Mouse (Mus musculus) skeletal muscle tissue, adult 2 months (tissue): ENCODE data around the gene Ssr2.
"Not testable (repeated sequence)": the region's sequence is repeated elsewhere in the genome, so short reads cannot be mapped to it uniquely, and the experiment has no call there.

Source experiments
- DNase-seq: peaks from one replicate; pipeline ENCODE4 v3.0.0-alpha.2; 2012; ENCODE audit warnings: low read depth, low spot score

The Ssr2 gene

DNA sequence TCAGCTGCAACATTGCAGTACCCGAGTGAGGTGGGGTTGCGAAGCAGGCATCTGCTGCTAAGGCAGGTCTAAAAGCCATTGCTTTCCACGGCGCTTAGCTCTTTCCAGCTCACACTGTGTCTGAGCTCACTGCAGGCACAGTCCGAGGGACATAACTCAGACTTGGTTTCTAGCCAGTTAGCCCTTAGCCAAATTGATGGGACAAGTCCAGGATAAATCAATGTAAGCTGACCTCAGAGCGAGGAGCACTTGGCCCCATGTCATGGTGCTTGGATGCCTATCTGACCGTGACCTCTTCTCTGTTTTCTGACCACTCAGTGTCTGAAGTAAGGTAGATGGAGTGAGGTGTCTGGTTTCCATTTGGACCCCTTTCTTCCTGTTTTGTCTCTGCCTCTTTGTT lies 11.7 kb upstream of the Ssr2 start:
- no peak for DNase-seq

DNA sequence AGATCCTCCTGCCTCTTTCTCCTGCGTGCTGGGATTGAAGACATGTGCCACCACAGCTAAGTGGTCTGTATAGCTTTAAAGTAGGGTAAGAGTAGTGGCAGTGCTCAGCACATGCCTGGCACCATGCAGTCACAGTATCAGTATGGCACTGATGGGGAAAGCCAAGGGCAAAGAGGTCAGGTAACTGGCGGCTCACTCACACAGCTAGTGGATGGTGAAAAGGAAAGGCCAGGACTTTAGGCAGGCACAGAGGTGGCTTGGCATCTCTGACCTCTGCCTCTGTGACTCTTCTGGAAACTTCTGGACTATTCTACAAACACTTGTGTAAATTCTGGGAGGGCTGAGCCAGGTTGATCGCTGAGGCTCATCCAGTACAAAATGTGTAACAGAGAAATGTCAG lies 9.6 kb upstream of the Ssr2 start:
- no peak for DNase-seq

DNA sequence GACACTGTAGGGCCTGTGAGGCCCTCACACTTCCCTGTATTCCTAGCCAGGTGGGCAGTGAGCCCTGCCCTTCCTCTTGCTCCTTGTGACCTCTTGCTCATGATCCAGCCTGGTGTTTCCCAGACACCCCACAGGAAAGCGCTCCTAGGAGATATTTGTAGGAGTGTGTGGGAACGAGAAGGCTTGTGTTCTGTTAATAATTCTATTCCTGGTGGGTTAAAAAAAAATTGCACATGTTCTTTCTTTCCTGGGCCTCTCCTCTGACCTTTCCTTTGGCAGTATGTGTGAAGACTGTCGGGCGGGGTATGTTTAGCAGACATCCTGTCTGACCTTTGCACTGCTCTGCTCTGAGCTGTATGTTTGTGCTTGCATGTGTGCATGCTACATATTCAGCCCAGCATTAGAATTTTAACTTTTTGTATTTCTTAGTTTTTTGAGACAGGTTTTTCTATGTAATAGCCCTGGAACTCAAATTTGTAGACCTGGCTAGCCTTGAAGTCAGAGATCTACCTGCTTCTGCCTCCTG lies 9.1 kb upstream of the Ssr2 start:
- no peak for DNase-seq

DNA sequence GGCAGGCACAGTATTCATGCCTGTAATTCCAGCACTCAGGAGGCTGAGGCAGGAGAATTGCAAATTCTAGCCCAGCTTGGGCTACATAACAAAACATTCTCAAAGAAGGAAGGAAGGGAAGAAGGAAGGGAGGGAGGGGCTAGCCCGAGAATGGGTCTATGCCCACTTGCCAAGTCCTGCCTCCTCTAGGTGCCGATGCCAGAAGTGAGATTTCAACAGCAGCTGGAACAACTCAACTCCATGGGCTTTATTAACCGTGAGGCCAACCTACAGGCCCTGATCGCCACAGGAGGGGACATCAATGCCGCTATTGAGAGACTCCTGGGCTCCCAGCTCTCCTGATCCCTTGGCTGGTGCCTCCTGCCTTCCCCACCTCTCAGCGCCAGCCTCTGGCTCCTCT lies 7.8 kb upstream of the Ssr2 start:
- DNase-seq, result no peak

GRCm38 (mm10) chr3:88568615-88569014 lies 7.1 kb upstream of the Ssr2 start:
- DNase-seq, result no peak

DNA sequence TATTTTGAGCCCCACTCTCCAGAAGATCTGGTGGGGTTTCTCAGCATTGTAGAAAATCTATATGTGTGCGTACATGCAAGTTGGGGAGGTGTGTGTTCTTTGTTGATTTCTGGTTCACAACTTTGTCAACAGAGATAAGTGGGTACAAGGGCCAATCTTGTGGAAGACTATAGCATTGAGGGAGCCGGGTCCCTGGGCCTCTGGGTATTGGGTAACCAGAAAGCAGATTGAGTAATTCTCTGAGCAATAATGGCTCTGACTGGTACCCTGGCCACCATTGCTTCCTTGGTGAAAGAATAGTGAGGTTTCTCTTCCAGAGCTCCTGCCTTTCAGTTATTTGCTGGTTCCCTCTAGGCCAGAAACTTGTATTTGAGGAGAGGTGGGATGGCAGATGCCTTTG lies 6.6 kb upstream of the Ssr2 start:
- no peak for DNase-seq

GRCm38 (mm10) chr3:88569694-88570093 lies 6.0 kb upstream of the Ssr2 start:
- peak; percentile 49 for DNase-seq

DNA sequence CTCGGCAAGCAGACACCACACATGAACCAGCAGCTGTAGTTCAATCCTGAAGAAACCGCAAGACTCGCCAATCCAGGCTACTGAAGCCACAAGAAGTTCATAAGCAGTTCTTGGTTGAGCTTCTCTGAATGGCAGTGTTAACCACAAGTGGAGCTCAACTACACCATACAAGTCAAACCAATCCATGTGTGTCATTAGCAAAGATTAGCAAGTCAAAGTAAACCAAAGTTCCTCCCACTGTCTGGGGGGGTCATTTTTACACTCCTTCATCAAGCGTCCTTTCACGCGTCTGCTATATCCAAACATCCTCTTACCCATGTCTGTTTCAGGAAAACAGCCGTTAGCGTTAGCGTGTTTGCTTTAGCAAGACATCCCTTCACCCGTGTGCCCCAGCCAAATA lies 5.3 kb upstream of the Ssr2 start:
- no peak for DNase-seq

DNA sequence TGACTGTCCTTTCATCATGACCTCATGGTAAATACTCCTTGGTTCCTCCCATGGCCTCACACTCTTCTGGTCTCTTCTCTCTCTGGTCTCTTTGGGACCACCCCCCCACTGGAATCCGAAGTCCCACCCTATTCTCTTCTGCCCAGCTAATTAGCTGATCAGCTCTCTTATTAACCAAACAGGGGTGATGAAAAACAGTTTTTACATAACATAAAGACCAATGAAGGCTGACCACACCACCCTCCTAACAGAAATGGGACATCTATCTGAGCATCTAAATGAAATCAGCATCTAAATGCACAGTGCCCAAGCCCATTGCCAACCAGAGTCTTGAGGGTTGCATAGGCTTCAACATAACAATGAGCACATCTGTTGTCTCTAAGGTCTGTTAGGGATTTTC lies 3.8 kb upstream of the Ssr2 start:
- DNase-seq, result no peak

- DNase-seq, result no peak
Measured at GRCm38 (mm10) chr3:88572835-88573234, 2.8 kb upstream of the Ssr2 start.

DNA sequence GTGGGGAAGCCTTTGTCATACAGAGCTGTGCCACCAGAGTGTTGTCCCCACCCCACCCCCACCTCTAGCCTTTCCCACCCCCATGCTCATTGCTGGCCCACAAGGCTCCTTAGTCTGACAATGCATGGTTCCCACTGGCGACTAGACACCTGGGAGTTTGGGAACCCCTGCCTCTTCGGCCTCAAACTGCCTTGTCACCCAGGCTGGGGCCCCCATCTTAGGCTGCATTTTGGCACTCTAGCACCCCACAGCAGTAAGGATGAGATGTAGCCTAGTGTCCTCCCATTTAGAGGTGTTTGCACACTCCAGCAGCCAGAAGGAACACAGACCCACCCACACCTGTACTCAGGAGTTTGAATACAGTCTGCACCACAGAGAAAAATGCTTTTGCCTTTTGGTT lies 1.9 kb upstream of the Ssr2 start:
- no peak for DNase-seq

- DNase-seq, result not testable (repeated sequence)
Measured at GRCm38 (mm10) chr3:88577846-88578245, 2.2 kb downstream of the Ssr2 start.

- DNase-seq, result no peak
Measured at GRCm38 (mm10) chr3:88578498-88579424, 3.1 kb downstream of the Ssr2 start.

DNA sequence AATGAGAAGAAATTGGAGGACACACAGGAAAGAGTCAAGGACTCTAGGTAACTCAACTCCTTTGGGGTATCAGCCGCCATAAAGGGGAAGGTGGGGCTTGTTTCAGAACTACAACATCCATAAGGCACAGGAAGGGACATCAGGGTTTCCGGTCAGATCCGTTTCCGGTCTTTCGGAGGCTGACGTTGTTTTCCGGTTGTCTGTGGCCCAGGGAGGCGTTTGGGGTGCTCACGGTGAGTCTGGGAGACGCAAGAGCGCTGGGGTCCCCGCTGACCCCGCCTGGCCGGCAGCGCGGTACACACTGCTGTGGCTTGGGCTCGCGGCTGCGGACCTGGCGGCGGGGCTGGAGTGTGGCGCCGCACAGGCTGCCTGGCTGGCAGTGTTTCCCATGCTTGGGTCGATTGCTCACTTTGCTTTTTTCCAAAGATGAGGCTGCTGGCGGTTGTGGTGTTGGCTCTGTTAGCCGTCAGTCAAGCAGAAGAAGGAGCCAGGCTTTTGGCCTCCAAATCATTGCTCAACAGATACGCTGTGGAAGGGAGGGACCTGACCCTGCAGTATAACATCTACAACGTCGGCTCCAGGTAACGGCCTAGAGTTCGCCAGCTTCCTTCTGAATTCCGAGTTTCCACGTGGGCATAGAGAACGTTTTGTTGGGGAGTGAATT lies 3.9 kb downstream of the Ssr2 start:
- DNase-seq, result peak; percentile 75

GRCm38 (mm10) chr3:88585769-88586168 lies 10.1 kb downstream of the Ssr2 start:
- DNase-seq, result no peak

GRCm38 (mm10) chr3:88586640-88587039 lies 11.0 kb downstream of the Ssr2 start:
- no peak for DNase-seq

DNA sequence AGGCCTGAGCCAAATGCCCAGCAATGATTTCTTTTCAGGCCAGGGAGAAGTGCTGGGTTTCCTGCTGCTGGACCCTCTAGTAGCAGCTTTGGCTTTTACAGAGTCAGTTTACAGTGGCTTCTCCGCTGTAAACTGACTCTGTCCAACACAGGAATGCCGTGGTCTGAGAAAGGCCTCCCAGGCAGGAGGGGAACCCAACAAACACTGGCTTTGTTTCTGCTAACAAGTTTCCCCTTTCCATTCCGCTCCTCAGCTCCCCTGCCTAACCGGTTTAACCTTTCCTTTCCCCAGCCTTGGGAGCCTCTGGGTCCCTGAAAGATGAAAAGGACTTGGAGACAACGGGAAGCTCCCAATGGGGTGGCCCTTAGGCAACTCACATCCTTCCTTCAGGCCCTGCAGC lies 14.6 kb downstream of the Ssr2 start:
- DNase-seq, result no peak

DNA sequence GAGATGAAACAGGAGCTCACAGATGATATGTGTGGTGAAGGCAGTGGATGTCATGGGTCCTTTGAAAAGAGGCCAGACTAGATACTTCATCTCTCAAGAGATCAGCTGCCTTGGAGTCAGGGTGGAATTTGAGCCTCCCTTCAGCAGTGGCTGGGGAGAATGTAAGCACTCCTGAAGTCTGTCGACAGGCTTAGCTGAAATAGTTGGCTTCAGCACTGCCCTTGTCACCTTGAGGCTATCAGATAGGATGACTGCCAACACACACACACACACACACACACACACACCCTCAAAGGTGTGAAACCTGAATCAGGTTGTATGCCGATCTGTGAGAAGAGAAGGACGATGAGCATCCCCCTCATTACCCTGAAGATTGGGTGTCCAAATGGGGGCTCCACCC lies 15.4 kb downstream of the Ssr2 start:
- DNase-seq, result no peak

DNA sequence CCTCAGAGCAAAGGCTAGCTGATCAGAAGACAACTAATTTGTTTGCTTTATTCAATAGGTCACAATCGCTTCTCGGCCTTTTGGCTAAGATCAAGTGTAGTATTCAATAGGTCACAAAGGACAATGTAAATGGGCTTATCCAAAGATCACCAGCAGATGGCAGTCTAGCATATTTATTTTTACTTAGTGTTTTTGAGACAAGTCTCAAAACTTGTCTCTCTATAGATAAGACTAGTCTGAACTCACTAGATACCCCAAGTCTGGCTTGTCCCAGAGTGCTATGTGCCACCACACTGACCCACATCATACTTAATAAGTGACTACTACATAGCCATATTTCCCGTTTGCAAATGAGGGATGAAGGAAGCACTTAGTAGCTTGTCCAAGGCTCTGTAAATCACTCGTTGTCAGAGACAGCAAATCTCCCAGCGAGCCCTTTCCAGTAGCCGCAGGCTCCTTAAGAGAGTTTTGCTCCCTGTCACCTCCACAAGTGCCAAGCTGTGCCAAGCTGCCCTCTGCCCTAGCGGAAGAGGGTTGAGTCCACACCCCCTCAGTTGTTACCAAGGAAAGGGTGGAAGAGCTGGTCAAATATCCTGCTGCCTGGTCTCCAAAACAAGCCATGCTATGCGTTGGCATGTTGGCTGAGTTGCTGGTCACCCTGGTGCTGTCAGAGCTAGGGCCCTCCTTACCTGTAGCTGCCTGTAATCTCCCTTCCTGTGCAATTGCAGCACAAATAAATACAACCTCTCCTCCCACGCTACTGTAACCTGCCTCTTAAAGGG lies 16.5 kb downstream of the Ssr2 start:
- DNase-seq, result no peak

DNA sequence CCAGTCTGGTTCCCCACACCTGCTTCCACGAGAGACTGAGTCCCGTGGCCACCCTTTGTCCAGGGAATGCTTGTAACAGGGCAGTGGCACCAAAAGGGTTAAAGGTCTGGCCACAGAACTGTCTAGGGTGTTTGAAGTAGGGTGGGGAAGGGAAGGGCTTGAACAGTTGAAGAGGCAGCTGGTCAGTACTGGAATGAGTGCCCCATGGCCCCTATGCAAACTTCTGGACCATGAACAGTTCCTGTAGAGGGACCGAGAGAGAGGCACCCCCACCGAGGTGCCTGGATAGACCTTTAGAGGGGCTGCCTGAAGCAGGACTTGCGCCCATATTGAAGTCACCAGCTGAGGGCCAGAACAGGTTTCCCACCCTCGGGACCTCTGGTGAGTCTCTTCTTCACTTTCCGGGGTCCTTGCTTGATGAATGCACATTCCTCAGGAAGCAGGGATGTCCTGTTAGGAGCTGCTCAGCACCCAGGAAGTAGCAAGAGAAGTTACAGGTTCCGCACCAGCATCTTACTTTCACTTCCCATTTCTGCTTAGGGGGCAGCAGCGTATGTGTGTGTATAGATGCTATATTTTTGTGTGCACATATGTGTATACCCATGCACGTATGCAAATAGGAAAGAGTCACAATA lies 17.4 kb downstream of the Ssr2 start:
- DNase-seq, result no peak

DNA sequence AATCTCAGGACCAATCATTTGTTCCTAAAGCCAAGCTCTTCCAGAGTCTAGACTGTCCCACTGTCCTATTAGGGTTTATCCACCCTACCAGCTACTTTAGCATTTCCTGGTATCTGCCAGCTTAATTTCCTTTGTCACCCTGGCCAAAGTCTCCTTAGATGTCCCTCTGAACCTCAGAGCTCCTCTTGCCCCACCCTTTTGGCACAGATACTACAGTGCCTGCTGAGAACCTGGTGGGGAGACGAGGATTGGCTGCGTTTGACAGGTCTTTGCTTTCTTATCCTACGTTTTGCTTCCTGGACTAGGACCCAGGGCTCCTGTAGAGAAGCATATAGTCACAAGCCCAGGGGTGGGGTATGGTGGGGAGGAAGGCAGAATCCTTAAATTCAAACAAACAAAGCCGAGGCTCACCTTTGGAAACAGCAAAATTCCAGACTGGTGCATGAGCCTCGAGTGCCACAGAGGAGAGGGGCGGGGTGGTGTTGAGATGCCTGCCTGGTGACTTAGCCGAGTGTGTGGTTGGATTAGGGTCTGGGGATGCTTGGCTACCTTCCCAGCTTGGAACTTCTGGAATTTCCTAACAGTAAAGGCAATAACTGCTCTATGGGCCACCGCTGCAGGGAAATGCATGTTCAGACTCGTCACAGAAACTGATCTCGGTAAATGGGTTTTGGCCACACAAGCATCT lies 18.4 kb downstream of the Ssr2 start:
- no peak for DNase-seq
